Mouse (Mus musculus) embryonic facial prominence, embryonic 14.5 days (tissue): ENCODE measurements at regions not wholly inside any gene's neighbourhood (a gene's known extent, or its start where the extent isn't known, plus 50 kb on each side); places are given as distances from the start of the nearest gene placed in this dataset.

Experiments used
- ATAC-seq: fragments of 200-750 bp; cut with Nextera tagmentation; 2 replicates; pipeline ENCODE4 v1.8.0; 2017; ENCODE audit warnings: low read depth, moderate number of reproducible peaks, moderate TSS enrichment
- DNase-seq: peaks from one replicate; pipeline ENCODE4 v3.0.0-alpha.2; 2015; ENCODE audit warnings: low spot score
- H3K27ac ChIP-seq: fragments of 300-500 bp; sonication (generic); replicated peaks from 2 replicates; pipeline ENCODE4 v1.5.1; 2014; ENCODE audit warnings: low read depth, mild to moderate bottlenecking, low read length, moderate library complexity
- H3K27me3 ChIP-seq: fragments of 300-500 bp; sonication (generic); replicated peaks from 2 replicates; pipeline ENCODE4 v1.6.1; 2014; ENCODE audit warnings: low read length; ENCODE audit not compliant: control insufficient read depth, insufficient read depth
- H3K36me3 ChIP-seq: fragments of 300-500 bp; sonication (generic); 2 replicates; pipeline ENCODE4 v1.6.1; 2014; ENCODE audit warnings: low read length, mixed read lengths; ENCODE audit not compliant: control insufficient read depth, insufficient read depth
- H3K4me1 ChIP-seq: fragments of 300-500 bp; sonication (generic); 2 replicates; pipeline ENCODE4 v1.6.1; 2014; ENCODE audit warnings: antibody characterized with exemption, low read length; ENCODE audit not compliant: control insufficient read depth, insufficient read depth
- H3K4me2 ChIP-seq: fragments of 300-500 bp; sonication (generic); 2 replicates; pipeline ENCODE4 v1.6.1; 2014; ENCODE audit warnings: low read depth, mild to moderate bottlenecking, low read length, moderate library complexity, mixed read lengths
- H3K4me3 ChIP-seq: fragments of 300-500 bp; sonication (generic); 2 replicates; pipeline ENCODE4 v1.5.1; 2014; ENCODE audit warnings: low read depth, mild to moderate bottlenecking, low read length
- H3K9ac ChIP-seq: fragments of 300-500 bp; sonication (generic); 2 replicates; pipeline ENCODE4 v1.6.1; 2014; ENCODE audit warnings: low read depth, mild to moderate bottlenecking, low read length, moderate library complexity, mixed read lengths
- H3K9me3 ChIP-seq: fragments of 300-500 bp; sonication (generic); 2 replicates; pipeline ENCODE4 v1.6.1; 2016; ENCODE audit warnings: low read length; ENCODE audit not compliant: control insufficient read depth
- WGBS: fragments of 180-500 bp; shearing (Covaris S2); extraction: QIAGEN DNeasy Blood & Tissue Kit; methylation state at CpG from one replicate; pipeline ENCODE4 v1.1.7; 2014; 5-methylcytosine and 5-hydroxymethylcytosine counted together

- no peak overlapping the region for H3K9ac ChIP-seq
- DNase-seq, result no peak
- no peaks in the 10 kb centered on the region for H3K9me3 ChIP-seq
- no peak for ATAC-seq
- WGBS, result 78% methylated on average over 2 of the region's 2 CpGs
- no peaks in the 10 kb centered on the region for H3K4me1 ChIP-seq
- H3K27ac ChIP-seq, result no peak overlapping the region
- no peaks in the 10 kb centered on the region for H3K27me3 ChIP-seq
- no peak overlapping the region for H3K4me2 ChIP-seq
- no peak overlapping the region for H3K4me3 ChIP-seq
- H3K36me3 ChIP-seq, result no peaks in the 10 kb centered on the region
Measured at GRCm38 (mm10) chr3:73339730-73340129, 282.1 kb upstream of the Slitrk3 start.

- Histone ChIP-seq H3K4me3 (no peak overlapping the region), H3K9me3 (no peaks in the 10 kb centered on the region), H3K4me2 (no peak overlapping the region), H3K4me1 (no peaks in the 10 kb centered on the region), H3K27me3 (no peaks in the 10 kb centered on the region), H3K9ac (no peak overlapping the region), H3K27ac (no peak overlapping the region), H3K36me3 (no peaks in the 10 kb centered on the region)
- no peak for ATAC-seq
- peak; percentile 11 for DNase-seq
- WGBS, result 46% methylated on average over 1 of the region's 1 CpGs
Measured at GRCm38 (mm10) chr3:73323214-73323613, 265.6 kb upstream of the Slitrk3 start.
